Mouse (Mus musculus) bone marrow, adult 2 months (tissue): ENCODE data around the gene Rph3al. TPM values are rescaled to one million over a fixed set of nuclear protein-coding genes. Genes with fewer than 3 reads are reported as not detected.

Source experiments
- H3K27ac ChIP-seq: fragments of 200-500 bp; 2 replicates; pipeline ENCODE4 v1.5.1; 2012; ENCODE audit warnings: low read depth, mild to moderate bottlenecking, control low read depth, inconsistent platforms, low read length; ENCODE audit not compliant: control insufficient read depth, poor library complexity, insufficient read depth
- H3K4me1 ChIP-seq: fragments of 200-500 bp; 2 replicates; pipeline ENCODE4 v1.6.1; 2011; ENCODE audit warnings: low read length; ENCODE audit not compliant: control insufficient read depth, insufficient read depth
- H3K4me3 ChIP-seq: fragments of 200-500 bp; replicated peaks from 2 replicates; pipeline ENCODE3; 2011; ENCODE audit warnings: mild to moderate bottlenecking, low read depth, low read length, control low read depth; ENCODE audit not compliant: control insufficient read depth
- CTCF ChIP-seq: fragments of 200-500 bp; IDR thresholded peaks from 2 replicates; pipeline ENCODE4 v1.5.1; 2011; ENCODE audit warnings: low read length, control low read depth; ENCODE audit not compliant: control insufficient read depth, insufficient read depth
- POLR2A ChIP-seq: fragments of 200-500 bp; IDR thresholded peaks from 2 replicates; pipeline ENCODE4 v1.6.1; 2011; ENCODE audit warnings: low read depth, mild to moderate bottlenecking, control low read depth, low read length, borderline replicate concordance; ENCODE audit not compliant: control insufficient read depth
- WGBS: fragments of 180-500 bp; shearing (Covaris S2); methylation state at CpG from one replicate; pipeline ENCODE4 v1.1.7; 2018; 5-methylcytosine and 5-hydroxymethylcytosine counted together
- polyA plus RNA-seq: library from polyadenylated mRNA; stranded (reverse); fragments of >200 nt; gene quantifications from 2 replicates; pipeline ENCODE4 v1.2.4, GENCODE M21; 2011; ENCODE audit warnings: low replicate concordance; ENCODE audit not compliant: missing spikeins, insufficient read depth, insufficient read length

Gene Rph3al
- polyA plus RNA-seq, 1 experiment: 5.0 TPM

- no peaks in the 10 kb centered on the region for H3K4me1 ChIP-seq
- H3K4me3 ChIP-seq: no peak overlapping the region
- TF ChIP-seq POLR2A (no peak), CTCF (no peak)
- 82% methylated on average over 8 of the region's 8 CpGs for WGBS
- no peak overlapping the region for H3K27ac ChIP-seq
These were observed 78.8 kb downstream of the Rph3al start for GRCm38 (mm10) chr11:75859460-75859859.

- 50% methylated on average over 2 of the region's 2 CpGs for WGBS
- H3K4me1 ChIP-seq: no peaks in the 10 kb centered on the region
- no peak overlapping the region for H3K27ac ChIP-seq
- H3K4me3 ChIP-seq: no peak overlapping the region
- TF ChIP-seq POLR2A (no peak), CTCF (no peak)
These were observed 79.3 kb downstream of the Rph3al start for GRCm38 (mm10) chr11:75858975-75859374.

- no peak overlapping the region for H3K27ac ChIP-seq
- TF ChIP-seq POLR2A: no peak
- TF ChIP-seq CTCF: no peak
- no peaks in the 10 kb centered on the region for H3K4me1 ChIP-seq
- WGBS: 3% methylated on average over 3 of the region's 3 CpGs
- H3K4me3 ChIP-seq: no peak overlapping the region
These were observed 80.4 kb downstream of the Rph3al start for GRCm38 (mm10) chr11:75857781-75858180.

GRCm38 (mm10) chr11:75854327-75854726, 83.9 kb downstream of the Rph3al start:
- H3K4me1 ChIP-seq: no peaks in the 10 kb centered on the region
- WGBS: 52% methylated on average over 7 of the region's 7 CpGs

GRCm38 (mm10) chr11:75853067-75853636, 85.1 kb downstream of the Rph3al start:
- H3K4me3 ChIP-seq: no peak overlapping the region
- 79% methylated on average over 10 of the region's 10 CpGs for WGBS
- no peak for TF ChIP-seq CTCF
- TF ChIP-seq POLR2A: no peak
- H3K27ac ChIP-seq: no peak overlapping the region
- H3K4me1 ChIP-seq: no peaks in the 10 kb centered on the region

More at GRCm38 (mm10) chr11:75854327-75854726, 83.9 kb downstream of the Rph3al start:
- no peak overlapping the region for H3K4me3 ChIP-seq
- no peak overlapping the region for H3K27ac ChIP-seq
- no peak for TF ChIP-seq CTCF
- no peak for TF ChIP-seq POLR2A

- Histone ChIP-seq H3K4me1 (no peaks in the 10 kb centered on the region), H3K27ac (no peak overlapping the region), H3K4me3 (no peak overlapping the region)
- 57% methylated on average over 2 of the region's 2 CpGs for WGBS
- TF ChIP-seq POLR2A (no peak), CTCF (no peak)
These were observed 85.7 kb downstream of the Rph3al start for GRCm38 (mm10) chr11:75852485-75852884.

- WGBS: 55% methylated on average over 6 of the region's 6 CpGs
- Histone ChIP-seq H3K4me1 (no peaks in the 10 kb centered on the region), H3K27ac (no peak overlapping the region), H3K4me3 (no peak overlapping the region)
- no peak for TF ChIP-seq POLR2A
- TF ChIP-seq CTCF: no peak
These were observed 88.7 kb downstream of the Rph3al start for GRCm38 (mm10) chr11:75849552-75849951.

- Histone ChIP-seq H3K4me1 (no peaks in the 10 kb centered on the region), H3K4me3 (no peak overlapping the region), H3K27ac (no peak overlapping the region)
- 81% methylated on average over 7 of the region's 7 CpGs for WGBS
- no peak for TF ChIP-seq POLR2A
These were observed 91.6 kb downstream of the Rph3al start for GRCm38 (mm10) chr11:75846589-75846988.

GRCm38 (mm10) chr11:75845675-75846074, 92.6 kb downstream of the Rph3al start:
- TF ChIP-seq CTCF (no peak), POLR2A (no peak)
- Histone ChIP-seq H3K4me3 (no peak overlapping the region), H3K4me1 (no peaks in the 10 kb centered on the region), H3K27ac (no peak overlapping the region)
- WGBS: 63% methylated on average over 7 of the region's 7 CpGs
